Mouse (Mus musculus): ENCODE measurements at regions not wholly inside any gene's neighbourhood (a gene's known extent, or its start where the extent isn't known, plus 50 kb on each side); places are given as distances from the start of the nearest gene placed in this dataset.
"Not testable (repeated sequence)": the region's sequence is repeated elsewhere in the genome, so short reads cannot be mapped to it uniquely, and the experiment has no call there.

DNA sequence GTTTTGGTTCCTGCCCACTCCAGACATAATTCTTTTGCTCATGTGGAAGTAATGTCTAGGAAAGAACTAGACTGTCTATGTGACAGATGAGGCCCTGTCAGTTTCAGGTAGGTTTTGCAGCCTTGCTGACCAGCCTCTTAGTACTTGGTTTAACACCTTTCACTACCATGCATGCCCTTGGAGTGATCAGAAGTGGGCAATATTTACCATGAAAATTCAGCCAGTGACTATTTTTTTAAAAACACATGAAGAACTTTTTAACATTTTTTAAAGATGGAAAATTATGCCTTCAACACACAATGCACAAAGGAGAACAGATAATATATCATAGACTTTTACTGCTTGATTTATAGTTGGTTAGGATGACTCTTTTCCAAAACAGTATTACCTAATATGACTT, 58.1 kb downstream of the Cox7c start:
- peak; percentile 4 for DNase-seq (ENCODE audit: low read depth, low spot score)

DNA sequence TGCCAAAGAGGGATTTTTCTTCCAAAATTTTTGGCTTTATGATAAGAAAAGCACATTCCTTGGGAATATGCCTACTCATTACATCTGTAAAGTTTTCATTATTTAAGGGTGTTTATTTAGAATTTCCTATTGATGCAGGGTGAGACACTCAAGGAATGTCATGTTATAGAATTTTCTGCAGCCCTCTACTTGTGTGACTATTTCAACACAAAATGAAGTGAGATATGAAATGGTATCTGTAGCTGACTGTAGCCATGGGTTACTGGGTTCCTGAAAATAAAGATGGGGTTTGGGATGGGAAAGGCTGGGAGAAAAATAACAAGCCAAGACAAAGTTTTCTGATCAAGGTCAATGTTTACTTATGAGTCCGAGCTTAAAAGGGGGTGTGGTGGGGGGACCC, 64.6 kb downstream of the Cox7c start:
- DNase-seq (ENCODE audit: low read depth, low spot score): no peak

DNA sequence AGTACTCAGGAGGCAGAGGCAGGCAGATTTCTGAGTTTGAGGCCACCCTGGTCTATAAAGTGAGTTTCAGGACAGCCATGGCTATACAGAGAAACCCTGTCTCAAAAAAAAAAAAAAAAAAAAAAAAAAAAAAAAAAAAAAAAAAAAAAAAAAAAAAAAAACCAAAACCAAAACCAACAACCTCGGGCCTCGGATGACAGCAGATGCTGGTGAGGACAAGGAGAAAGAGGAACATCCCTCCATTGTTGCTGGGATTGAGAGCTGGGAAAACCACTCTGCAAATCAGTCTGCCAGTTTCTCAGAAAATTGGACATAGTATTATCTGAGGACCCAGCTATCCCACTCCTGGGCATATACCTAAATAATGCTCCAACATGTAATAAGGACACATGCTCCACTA, 82.7 kb downstream of the Cox7c start:
- DNase-seq (ENCODE audit: low read depth, low spot score): not testable (repeated sequence)

- DNase-seq (ENCODE audit: low read depth, low spot score): no peak
Observed at GRCm38 (mm10) chr13:85955284-85955683, 91.4 kb downstream of the Cox7c start.

GRCm38 (mm10) chr13:85952896-85953295, 93.8 kb downstream of the Cox7c start:
- no peak for DNase-seq (ENCODE audit: low read depth, low spot score)

DNA sequence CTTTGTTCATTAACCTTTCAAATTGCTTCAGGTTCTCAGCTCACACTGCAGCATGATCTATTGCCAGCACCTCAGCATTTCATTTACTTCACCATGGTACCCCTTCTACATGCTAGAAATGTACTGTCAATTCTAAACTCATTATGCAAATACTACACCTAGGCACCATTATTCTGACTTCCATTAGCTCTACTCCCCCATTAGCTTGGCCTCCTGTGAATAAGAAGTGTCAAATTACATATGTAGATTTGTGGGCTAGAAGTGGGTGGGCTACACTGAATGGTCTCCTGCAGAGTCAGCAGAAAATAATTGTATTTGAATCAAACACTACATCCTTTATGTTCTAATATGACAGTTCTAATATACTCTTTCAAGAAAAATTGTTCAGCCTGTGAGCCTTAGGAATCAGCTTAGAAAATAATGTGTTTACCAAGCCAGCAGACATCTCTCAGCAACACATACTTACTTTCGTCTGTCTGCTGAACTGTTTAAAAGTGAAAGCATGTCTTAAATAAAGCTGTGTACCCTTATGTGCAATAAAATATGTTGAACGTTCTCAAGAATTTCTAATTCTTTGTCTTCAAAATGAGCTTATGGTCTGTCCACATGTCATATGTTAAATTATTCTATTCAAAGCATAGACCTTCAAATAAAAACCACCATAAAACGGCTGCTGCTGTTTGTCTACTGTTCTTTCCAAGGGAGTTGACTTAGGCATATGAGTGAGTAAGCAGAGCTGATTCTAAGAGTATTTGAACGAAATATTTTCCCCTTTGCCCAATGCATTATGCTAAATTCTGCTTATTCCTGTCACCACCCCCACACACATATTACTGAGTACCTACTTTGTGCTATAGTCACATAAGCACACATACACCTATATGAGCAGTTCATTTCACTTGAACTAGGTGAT, 119.6 kb downstream of the Cox7c start:
- DNase-seq (ENCODE audit: low read depth, low spot score): no peak

- DNase-seq (ENCODE audit: low read depth, low spot score): no peak
Observed at GRCm38 (mm10) chr13:85926323-85926722, 120.4 kb downstream of the Cox7c start.

GRCm38 (mm10) chr13:85922696-85923095, 124.0 kb downstream of the Cox7c start:
- peak; percentile 86 for DNase-seq (ENCODE audit: low read depth, low spot score)

GRCm38 (mm10) chr13:85901796-85902195, 144.9 kb downstream of the Cox7c start:
- DNase-seq (ENCODE audit: low read depth, low spot score): no peak

DNA sequence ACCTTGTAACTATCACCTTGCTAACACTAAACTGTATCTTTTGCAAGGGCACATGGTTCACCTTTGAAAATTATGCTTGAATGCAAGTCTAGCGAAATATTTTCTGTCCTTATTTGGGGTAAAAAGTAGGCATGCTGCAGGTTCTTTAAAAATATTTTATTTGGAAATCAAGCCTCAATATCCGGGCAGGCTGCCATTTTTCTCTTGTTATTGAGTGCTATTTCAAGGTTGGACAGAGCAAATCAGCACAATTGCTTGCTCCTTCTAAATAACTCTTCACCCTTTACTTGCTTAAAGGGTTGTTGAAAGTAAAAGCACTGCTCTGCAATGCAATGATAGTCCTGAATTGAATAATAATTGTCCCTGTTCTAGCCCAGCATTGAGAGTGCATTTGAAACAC, 149.0 kb downstream of the Cox7c start:
- DNase-seq (ENCODE audit: low read depth, low spot score): no peak

GRCm38 (mm10) chr13:85895141-85895540, 151.6 kb downstream of the Cox7c start:
- DNase-seq (ENCODE audit: low read depth, low spot score): no peak

GRCm38 (mm10) chr13:85889846-85890245, 156.9 kb downstream of the Cox7c start:
- not testable (repeated sequence) for DNase-seq (ENCODE audit: low read depth, low spot score)

DNA sequence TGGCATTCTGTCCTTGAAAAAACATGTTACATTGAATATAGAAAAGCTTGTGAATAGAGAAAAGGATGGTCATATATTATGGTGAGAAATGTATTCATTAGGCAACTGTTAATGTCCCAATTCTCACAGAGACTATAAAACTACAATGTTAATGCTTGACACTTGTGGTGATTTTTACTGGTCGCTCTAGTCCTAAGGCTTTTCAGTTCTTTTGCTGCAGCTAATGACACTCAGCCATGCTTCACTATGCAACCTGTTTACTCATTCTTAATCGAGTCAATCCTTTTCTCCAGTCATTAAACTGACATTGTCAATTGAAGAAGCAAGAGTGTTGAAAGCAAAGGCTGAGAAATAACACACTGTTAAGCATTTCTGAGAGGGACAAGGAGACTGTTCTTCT, 163.9 kb downstream of the Cox7c start:
- DNase-seq (ENCODE audit: low read depth, low spot score): no peak

DNA sequence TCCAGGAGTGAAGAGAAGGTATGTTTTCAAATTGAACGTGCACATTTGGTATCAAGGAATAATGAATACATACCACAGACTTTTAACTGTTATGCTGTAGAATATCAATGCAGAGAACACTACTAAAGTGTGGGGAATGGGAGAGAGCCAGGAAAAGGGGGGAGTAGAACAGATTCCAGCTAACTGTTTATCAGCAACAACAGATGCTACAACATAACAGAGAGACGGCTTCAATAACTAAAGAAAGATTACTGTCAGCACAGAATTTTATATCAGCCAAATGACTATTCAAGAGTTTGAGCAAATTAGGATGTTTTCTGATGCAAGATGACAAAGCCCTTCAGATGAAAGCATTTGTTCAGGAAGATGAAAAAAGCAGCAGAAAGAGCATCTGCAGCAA, 183.0 kb downstream of the Cox7c start:
- DNase-seq (ENCODE audit: low read depth, low spot score): no peak

DNA sequence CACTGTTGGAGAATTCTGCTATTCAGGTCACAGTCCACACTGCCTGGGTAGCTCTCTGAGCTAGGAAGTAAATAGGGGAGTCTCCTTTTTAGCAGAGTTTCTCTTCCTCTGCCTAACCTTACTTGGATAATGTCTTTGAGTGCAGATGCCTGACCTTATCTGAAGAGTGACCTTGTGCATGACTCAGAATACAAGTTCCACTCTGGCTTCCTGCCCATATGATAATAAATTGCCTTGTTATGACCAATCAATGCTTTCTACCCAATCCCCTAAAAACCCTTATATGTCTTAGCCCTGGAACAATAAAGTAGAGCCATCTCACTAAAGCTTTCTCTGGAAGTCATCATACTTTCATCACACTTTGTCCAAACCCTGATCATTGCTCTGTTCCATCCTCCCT, 198.4 kb downstream of the Cox7c start:
- DNase-seq (ENCODE audit: low read depth, low spot score): no peak

- DNase-seq (ENCODE audit: low read depth, low spot score): no peak
Observed at GRCm38 (mm10) chr13:85829894-85830293, 216.8 kb downstream of the Cox7c start.
